Mouse (Mus musculus): ENCODE data around the gene Mlh1. TPM values are rescaled to one million over a fixed set of nuclear protein-coding genes. Genes with fewer than 3 reads are reported as not detected.

Gene Mlh1
- total RNA-seq, 1 experiment: 27.8 TPM

DNA sequence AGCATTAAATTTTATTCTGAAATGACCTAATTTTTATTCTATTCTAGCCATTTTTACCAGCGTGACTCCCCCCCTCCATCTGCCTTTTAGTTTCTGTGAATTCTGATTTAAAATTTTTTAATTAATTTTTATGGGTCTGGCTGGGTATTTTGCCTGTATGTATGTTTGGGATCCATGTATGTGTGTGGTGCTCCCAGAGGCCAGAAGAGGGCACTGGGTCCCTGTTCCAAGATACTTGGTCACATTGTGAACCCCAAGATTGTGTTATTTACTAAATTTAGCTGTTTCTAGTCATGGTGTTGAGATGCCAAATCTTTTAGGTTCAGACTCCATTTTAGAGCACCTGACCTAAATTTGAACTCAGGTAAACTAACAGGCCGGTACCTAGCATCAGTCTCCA, 14.9 kb upstream of the Mlh1 start:
- Histone ChIP-seq H3K27ac (ENCODE audit: insufficient read depth, low read depth, low read length, poor library complexity, severe bottlenecking) (no peak overlapping the region), H3K36me3 (ENCODE audit: control insufficient read depth, insufficient read depth, low read length, poor library complexity, severe bottlenecking) (no peaks in the 10 kb centered on the region), H3K4me1 (ENCODE audit: control insufficient read depth in 2 of 2, insufficient read depth in 2 of 2, low read length in 2 of 2, poor library complexity in 1 of 2) (peaks cover 5 to 13% of the 10 kb centered on the region in 2 experiments; a peak in 2 of 4 replicates), H3K9me3 (ENCODE audit: control insufficient read depth, insufficient read depth, low read depth, low read length) (no peaks in the 10 kb centered on the region), H3K4me3 (ENCODE audit: insufficient read depth in 1 of 2, low read depth in 1 of 2, low read length in 2 of 2, poor library complexity in 1 of 2, severe bottlenecking in 1 of 2) (no peak overlapping the region), H3K9ac (ENCODE audit: insufficient read depth, low read depth, low read length, poor library complexity, severe bottlenecking) (no peak overlapping the region)
- TF ChIP-seq ZC3H11A (IDR thresholded peaks at IDR 0.05; ENCODE audit: borderline replicate concordance, low read depth, low read length): no peak
- no peak for TF ChIP-seq HCFC1 (IDR thresholded peaks at IDR 0.05; ENCODE audit: borderline replicate concordance, insufficient read depth, low read length)
- no peak for TF ChIP-seq MAFK (IDR thresholded peaks at IDR 0.05; ENCODE audit: insufficient read depth, low read depth, low read length)
- TF ChIP-seq ZNF384 (IDR thresholded peaks at IDR 0.05; ENCODE audit: low read depth, low read length): no peak
- no peak for TF ChIP-seq CHD2 (IDR thresholded peaks at IDR 0.05; ENCODE audit: low read depth, low read length)
- DNase-seq (ENCODE audit: low read depth, low spot score): no peak
- in situ Hi-C loops (cut with MboI; ENCODE audit: low sequenced_read_pairs in 2 of 2, unreplicated experiment in 2 of 2): no loop called here

DNA sequence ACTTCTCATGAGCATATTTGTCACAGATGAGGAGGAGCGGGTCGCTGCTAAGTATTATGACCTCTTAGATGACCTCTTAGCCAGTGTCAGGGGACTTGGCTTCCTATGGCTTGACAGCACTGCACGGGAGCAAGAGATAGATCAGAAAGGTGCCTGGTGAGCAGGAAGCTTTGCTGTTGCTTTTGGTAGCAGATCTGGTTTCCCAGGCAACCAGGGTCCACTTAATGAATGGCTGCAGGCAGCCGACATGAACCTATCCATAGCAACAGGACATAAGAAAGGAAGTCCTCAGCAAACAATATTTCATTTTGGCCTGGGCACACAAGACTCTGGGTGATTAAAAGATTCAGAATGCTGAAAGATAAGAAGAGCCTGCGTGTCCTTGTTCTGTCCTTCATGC, 14.1 kb upstream of the Mlh1 start:
- in situ Hi-C loops (cut with MboI; ENCODE audit: low sequenced_read_pairs in 2 of 2, unreplicated experiment in 2 of 2): no loop called here
- Histone ChIP-seq H3K9me3 (ENCODE audit: control insufficient read depth, insufficient read depth, low read depth, low read length) (no peaks in the 10 kb centered on the region), H3K9ac (ENCODE audit: insufficient read depth, low read depth, low read length, poor library complexity, severe bottlenecking) (no peak overlapping the region), H3K4me1 (ENCODE audit: control insufficient read depth in 2 of 2, insufficient read depth in 2 of 2, low read length in 2 of 2, poor library complexity in 1 of 2) (peaks cover 5 to 13% of the 10 kb centered on the region in 2 experiments; a peak in 2 of 4 replicates), H3K4me3 (ENCODE audit: insufficient read depth in 1 of 2, low read depth in 1 of 2, low read length in 2 of 2, poor library complexity in 1 of 2, severe bottlenecking in 1 of 2) (no peak overlapping the region), H3K36me3 (ENCODE audit: control insufficient read depth, insufficient read depth, low read length, poor library complexity, severe bottlenecking) (no peaks in the 10 kb centered on the region), H3K27ac (ENCODE audit: insufficient read depth, low read depth, low read length, poor library complexity, severe bottlenecking) (no peak overlapping the region)
- DNase-seq (ENCODE audit: low read depth, low spot score): no peak
- TF ChIP-seq ZC3H11A (IDR thresholded peaks at IDR 0.05; ENCODE audit: borderline replicate concordance, low read depth, low read length): no peak

- H3K36me3 ChIP-seq (ENCODE audit: control insufficient read depth, insufficient read depth, low read length, poor library complexity, severe bottlenecking): no peaks in the 10 kb centered on the region
- H3K27ac ChIP-seq (ENCODE audit: insufficient read depth, low read depth, low read length, poor library complexity, severe bottlenecking): no peak overlapping the region
- no peak overlapping the region for H3K4me3 ChIP-seq (ENCODE audit: insufficient read depth in 1 of 2, low read depth in 1 of 2, low read length in 2 of 2, poor library complexity in 1 of 2, severe bottlenecking in 1 of 2)
- H3K9ac ChIP-seq (ENCODE audit: insufficient read depth, low read depth, low read length, poor library complexity, severe bottlenecking): no peak overlapping the region
- DNase-seq (ENCODE audit: low read depth, low spot score): no peak
- no peaks in the 10 kb centered on the region for H3K9me3 ChIP-seq (ENCODE audit: control insufficient read depth, insufficient read depth, low read depth, low read length)
- in situ Hi-C loops (cut with MboI; ENCODE audit: low sequenced_read_pairs in 2 of 2, unreplicated experiment in 2 of 2): no loop called here
- TF ChIP-seq ZNF384 (IDR thresholded peaks at IDR 0.05; ENCODE audit: low read depth, low read length) (no peak), CHD2 (IDR thresholded peaks at IDR 0.05; ENCODE audit: low read depth, low read length) (no peak), MAFK (IDR thresholded peaks at IDR 0.05; ENCODE audit: insufficient read depth, low read depth, low read length) (no peak), ZC3H11A (IDR thresholded peaks at IDR 0.05; ENCODE audit: borderline replicate concordance, low read depth, low read length) (no peak)
- H3K4me1 ChIP-seq (ENCODE audit: control insufficient read depth in 2 of 2, insufficient read depth in 2 of 2, low read length in 2 of 2, poor library complexity in 1 of 2): peaks cover 5 to 9% of the 10 kb centered on the region in 2 experiments; a peak in 2 of 4 replicates
Observed at GRCm38 (mm10) chr9:111285061-111285460, 13.5 kb upstream of the Mlh1 start.

DNA sequence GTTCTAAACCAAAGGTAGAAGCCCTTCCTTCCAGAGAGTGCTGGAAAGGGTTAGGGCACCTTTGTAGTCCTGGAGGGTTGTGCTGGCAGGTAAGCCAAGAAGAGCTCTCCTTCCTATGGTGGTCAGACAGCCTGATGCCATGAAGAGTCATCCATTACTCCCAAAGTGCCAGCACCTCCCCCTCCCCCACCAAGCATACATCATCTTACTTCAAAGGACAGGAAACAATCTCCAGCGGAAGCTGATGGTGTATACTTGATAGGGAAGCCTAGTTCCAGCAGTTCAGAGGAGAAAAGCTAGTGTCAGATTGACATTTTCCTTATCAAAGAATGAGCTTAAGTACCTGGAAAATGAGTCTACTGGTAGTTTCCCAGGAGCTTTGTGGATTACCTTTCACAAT, 3.6 kb upstream of the Mlh1 start:
- Histone ChIP-seq H3K4me3 (ENCODE audit: insufficient read depth in 1 of 2, low read depth in 1 of 2, low read length in 2 of 2, poor library complexity in 1 of 2, severe bottlenecking in 1 of 2) (no peak overlapping the region), H3K27ac (ENCODE audit: insufficient read depth, low read depth, low read length, poor library complexity, severe bottlenecking) (no peak overlapping the region), H3K36me3 (ENCODE audit: control insufficient read depth, insufficient read depth, low read length, poor library complexity, severe bottlenecking) (peaks cover 4% of the 10 kb centered on the region; the same call in 1 of the 2 replicates), H3K9me3 (ENCODE audit: control insufficient read depth, insufficient read depth, low read depth, low read length) (no peaks in the 10 kb centered on the region), H3K9ac (ENCODE audit: insufficient read depth, low read depth, low read length, poor library complexity, severe bottlenecking) (peak overlapping the region; percentile 37), H3K4me1 (ENCODE audit: control insufficient read depth in 2 of 2, insufficient read depth in 2 of 2, low read length in 2 of 2, poor library complexity in 1 of 2) (peaks cover 4 to 6% of the 10 kb centered on the region in 2 experiments; a peak in 3 of 4 replicates)
- in situ Hi-C loops (cut with MboI; ENCODE audit: low sequenced_read_pairs in 2 of 2, unreplicated experiment in 2 of 2): no loop called here
- TF ChIP-seq HCFC1 (IDR thresholded peaks at IDR 0.05; ENCODE audit: borderline replicate concordance, insufficient read depth, low read length) (no peak), ZC3H11A (IDR thresholded peaks at IDR 0.05; ENCODE audit: borderline replicate concordance, low read depth, low read length) (no peak), CHD2 (IDR thresholded peaks at IDR 0.05; ENCODE audit: low read depth, low read length) (no peak), MAFK (IDR thresholded peaks at IDR 0.05; ENCODE audit: insufficient read depth, low read depth, low read length) (no peak), ZNF384 (IDR thresholded peaks at IDR 0.05; ENCODE audit: low read depth, low read length) (no peak)
- no peak for DNase-seq (ENCODE audit: low read depth, low spot score)

- H3K9ac ChIP-seq (ENCODE audit: insufficient read depth, low read depth, low read length, poor library complexity, severe bottlenecking): no peak overlapping the region
- no peaks in the 10 kb centered on the region for H3K9me3 ChIP-seq (ENCODE audit: control insufficient read depth, insufficient read depth, low read depth, low read length)
- no peak for DNase-seq (ENCODE audit: low read depth, low spot score)
- 0 out of 4 replicates have a peak overlapping the region, but pooled peaks of 1 of the 2 experiments have one; percentile 98 for H3K4me3 ChIP-seq (ENCODE audit: insufficient read depth in 1 of 2, low read depth in 1 of 2, low read length in 2 of 2, poor library complexity in 1 of 2, severe bottlenecking in 1 of 2)
- no peak for TF ChIP-seq MAFK (IDR thresholded peaks at IDR 0.05; ENCODE audit: insufficient read depth, low read depth, low read length)
- TF ChIP-seq CHD2 (IDR thresholded peaks at IDR 0.05; ENCODE audit: low read depth, low read length): no peak
- TF ChIP-seq ZC3H11A (IDR thresholded peaks at IDR 0.05; ENCODE audit: borderline replicate concordance, low read depth, low read length): no peak
- no peak for TF ChIP-seq HCFC1 (IDR thresholded peaks at IDR 0.05; ENCODE audit: borderline replicate concordance, insufficient read depth, low read length)
- TF ChIP-seq ZNF384 (IDR thresholded peaks at IDR 0.05; ENCODE audit: low read depth, low read length): no peak
- H3K4me1 ChIP-seq (ENCODE audit: control insufficient read depth in 2 of 2, insufficient read depth in 2 of 2, low read length in 2 of 2, poor library complexity in 1 of 2): peaks cover 4 to 6% of the 10 kb centered on the region in 2 experiments; a peak in 3 of 4 replicates
- in situ Hi-C loops (cut with MboI; ENCODE audit: low sequenced_read_pairs in 2 of 2, unreplicated experiment in 2 of 2): no loop called here
- no peak overlapping the region for H3K27ac ChIP-seq (ENCODE audit: insufficient read depth, low read depth, low read length, poor library complexity, severe bottlenecking)
- peaks cover 4% of the 10 kb centered on the region; the same call in 1 of the 2 replicates for H3K36me3 ChIP-seq (ENCODE audit: control insufficient read depth, insufficient read depth, low read length, poor library complexity, severe bottlenecking)
Observed at GRCm38 (mm10) chr9:111273958-111274357, 2.4 kb upstream of the Mlh1 start.
